Mouse (Mus musculus): ENCODE measurements around the gene Slc41a2. TPM values are rescaled to one million over a fixed set of nuclear protein-coding genes. Genes with fewer than 3 reads are reported as not detected.
"Not testable (repeated sequence)": the region's sequence is repeated elsewhere in the genome, so short reads cannot be mapped to it uniquely, and the experiment has no call there.

Gene Slc41a2
- polyA plus RNA-seq, 3 experiments from 2014 or later = 0.21 to 0.25 TPM; not detected in 1

DNA sequence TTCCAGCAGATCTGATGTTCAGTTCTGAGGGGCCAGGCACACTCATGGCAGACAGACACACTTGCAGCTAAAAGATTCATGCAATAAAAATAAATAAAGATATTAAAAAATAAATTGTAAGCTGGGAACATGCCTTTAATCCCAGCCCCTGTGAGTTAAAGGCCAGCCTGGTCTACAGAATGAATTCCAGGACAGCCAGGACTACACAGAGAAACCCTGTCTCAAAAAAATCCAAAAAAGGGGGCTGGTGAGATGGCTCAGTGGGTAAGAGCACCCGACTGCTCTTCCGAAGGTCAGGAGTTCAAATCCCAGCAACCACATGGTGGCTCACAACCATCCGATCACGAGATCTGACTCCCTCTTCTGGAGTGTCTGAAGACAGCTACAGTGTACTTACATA lies 14.1 kb upstream of the Slc41a2 start:
- ATAC-seq = not testable (repeated sequence)

DNA sequence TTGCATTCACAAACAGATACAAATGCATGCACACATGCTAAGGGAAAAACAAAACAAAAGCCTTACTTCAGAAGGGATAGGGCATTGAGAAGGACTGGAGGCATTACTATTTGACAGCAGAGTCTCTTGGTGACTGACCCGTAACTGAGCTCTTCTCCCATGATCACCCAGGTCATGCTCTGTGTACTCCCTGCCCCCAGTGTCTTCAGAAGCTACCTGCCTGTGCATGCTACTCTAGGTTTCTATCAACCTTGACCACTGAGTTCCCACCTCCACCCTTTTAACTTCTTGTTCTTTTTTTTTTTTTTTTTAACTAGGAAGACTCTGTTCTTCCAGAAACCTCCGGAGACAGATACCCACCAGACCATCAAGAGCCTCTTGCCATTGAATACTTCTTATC lies 13.0 kb upstream of the Slc41a2 start:
- ATAC-seq = no peak

DNA sequence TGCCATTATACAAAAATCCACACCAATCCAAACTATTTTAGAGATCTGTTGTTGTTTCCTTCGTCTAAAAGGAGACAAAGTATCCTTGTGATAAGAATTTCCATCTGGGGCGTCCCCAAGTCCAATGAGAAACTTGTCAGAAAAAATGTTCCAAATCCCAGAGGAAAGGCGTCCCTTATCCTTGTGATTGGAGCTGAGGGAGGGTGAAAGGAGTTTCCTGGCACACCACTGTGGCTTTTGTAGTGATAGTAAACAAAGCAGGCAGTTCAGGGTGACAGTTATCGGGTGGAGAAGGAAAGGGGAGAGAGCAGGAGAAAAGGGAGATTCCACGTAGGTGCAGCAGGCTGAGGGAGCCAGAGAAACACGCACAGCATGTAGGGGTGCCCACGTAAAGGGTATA lies 9.8 kb upstream of the Slc41a2 start:
- ATAC-seq = no peak

DNA sequence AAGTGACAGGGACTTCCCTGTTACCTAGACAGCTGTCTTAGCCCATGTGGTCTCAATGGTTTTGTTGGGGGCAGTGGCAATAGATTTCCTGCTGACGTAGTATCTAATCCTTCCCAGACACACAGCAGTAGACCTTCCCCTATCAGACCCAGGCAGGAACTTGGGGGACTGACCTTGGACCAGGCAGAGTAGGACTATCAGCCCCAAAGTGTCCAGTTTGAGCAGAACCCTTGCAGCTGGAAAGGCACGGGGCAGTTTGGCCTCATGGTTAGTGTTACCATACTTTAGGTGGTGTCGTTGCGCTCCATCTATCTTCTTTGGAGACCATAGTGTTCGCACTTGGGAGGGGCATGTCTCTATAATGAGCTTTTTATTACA lies 8.7 kb upstream of the Slc41a2 start:
- no peak for ATAC-seq

DNA sequence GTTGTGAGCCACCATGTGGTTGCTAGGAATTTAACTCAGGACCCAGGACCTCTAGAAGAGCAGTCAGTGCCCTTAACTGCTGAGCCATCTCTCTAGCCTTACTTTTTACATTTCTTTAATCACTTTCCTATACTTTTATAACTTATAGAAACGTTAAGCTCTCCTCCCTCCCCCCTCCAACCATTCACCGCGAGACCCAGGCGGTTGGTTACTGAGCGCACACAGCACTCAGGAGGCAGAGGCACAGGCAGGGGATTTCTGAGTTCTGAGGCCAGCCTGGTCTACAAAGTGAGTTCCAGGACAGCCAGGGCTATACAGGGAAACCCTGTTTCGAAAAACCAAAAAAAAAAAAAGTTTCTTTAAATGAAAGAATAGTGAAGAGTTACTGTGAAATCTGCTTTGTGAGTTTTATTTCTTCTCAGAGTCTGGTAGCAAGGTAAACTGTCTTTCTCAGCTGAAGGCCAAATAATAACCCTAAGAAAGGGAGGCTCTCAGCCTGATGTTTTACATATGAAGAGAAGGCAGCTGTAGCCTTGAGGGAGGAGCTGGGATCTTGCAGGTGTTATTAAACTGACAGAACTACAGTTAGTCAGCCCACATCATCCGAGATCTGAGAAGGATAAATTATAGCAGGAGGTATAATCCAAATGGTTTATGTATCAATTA lies 8.1 kb upstream of the Slc41a2 start:
- ATAC-seq = no peak

DNA sequence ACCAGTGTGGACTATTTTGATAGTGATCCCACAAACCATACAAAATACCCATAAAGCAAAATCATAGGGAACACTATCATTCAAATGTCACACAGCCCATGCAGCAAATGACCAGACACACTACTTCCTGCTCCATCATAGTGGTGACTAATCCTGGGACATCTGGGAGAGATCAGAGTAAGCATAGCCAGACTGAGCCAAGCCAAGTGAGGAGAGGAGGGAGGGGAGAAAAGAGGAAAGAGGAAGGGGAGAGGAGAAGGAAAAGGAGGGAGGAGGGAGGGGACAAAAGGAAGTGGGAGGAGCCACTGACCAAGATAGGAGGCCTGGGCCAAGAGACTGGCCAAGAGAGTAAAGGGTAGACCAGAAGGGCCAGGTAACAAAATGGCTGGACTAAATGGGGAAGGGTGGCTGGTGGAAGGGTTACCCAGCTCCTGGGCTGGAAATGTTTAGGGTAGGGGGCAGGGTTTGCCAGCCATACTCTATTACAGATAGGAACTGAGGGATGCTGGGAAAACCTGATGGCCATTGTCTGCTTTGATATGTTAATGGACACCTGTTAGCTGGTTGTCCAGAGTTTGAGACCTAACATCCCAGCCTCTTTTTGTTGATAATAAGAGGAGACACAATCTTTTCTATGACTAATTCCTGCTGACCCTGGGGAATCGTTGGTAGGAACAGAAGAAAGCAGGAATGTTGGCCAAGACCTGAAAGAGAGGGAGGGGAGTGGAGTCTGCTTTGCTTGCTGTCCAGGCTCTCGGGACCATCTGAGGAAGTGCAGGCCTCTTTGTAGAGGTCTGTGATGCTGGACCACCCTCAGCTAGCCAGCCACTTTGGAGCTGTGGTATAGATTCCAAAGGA lies 6.4 kb upstream of the Slc41a2 start:
- no peak for ATAC-seq

DNA sequence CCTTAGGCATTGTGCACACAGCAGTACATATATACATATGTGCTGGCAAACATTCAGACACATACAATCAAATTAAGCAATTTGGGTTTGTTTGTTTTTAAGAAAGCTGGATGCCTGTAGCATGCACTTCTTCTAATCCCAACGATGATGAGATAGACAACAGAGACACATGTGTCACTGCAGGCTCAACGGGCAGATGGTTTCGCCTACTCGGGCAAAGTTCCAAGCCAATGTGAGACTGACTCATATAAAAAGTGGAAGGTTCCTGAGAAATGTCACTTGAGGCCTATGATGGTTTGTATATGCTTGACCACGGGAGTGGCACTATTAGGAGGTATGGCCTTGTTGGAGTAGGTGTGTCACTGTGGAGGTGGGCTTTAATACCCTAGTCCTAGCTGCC lies 5.5 kb upstream of the Slc41a2 start:
- ATAC-seq = no peak

DNA sequence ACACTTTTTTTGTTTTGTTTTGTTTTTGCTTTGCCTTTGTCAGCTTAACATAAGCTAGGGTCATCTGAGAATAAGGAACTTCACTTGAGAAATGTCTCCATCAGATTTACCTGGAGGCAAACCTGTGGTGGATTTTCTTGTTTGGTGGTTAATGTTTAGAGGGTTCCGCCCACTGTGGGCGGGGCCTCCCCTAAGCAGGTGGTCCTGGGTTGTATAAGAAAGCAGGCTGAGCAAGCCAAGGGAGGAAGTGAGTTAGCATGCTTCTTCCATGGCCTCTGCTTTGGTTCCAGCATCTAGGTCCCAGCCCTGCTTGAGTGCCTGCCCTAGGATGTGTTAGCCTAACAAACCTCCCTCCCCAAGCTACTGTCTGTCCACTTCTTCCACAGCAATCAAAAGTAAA lies 3.5 kb upstream of the Slc41a2 start:
- ATAC-seq = no peak

DNA sequence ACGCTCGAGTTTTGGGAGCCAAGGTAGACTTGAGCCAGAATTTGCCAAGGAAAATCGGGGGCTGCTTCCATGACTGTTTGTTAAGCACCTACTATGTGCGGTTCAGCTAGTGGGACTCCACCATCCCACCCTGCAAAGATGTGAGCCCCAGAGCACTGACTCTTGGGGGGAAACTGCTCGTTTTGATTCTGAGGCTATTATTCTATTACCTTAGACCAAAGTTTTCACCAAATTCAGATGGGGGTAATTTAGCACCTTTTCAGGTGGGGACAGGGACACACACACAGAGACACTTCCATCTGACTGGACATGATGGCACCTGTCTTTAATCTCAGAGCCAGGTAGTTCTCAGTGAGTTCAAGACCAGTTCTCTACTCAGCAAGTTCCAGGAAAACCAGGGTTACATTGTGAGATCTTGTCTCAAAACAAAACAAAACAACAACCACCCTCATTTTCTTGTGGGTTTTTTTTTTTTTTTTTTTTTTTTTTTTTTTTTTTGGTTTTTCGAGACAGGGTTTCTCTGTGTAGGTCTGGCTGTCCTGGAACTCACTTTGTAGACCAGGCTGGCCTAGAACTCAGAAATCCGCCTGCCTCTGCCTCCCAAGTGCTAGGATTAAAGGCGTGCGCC lies 403 bp upstream of the Slc41a2 start:
- ATAC-seq = no peak

DNA sequence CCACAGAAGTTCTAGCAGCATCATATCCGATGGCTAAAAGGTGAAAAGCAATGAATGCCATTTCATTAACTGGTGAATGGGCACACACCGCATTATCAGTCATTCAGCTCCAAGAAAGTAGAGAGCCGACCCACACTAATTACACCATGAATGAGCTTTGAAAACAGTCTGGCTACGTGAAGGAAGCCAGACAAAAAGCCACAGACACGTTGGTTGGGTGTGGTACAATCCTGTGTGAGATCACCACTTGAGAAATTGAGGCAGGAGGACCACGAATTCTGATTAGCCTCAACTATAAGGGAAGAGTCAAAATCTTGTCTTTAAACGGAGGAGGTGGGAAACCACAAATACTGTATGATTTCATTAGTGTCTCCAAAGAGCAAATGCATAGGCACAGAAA lies 1.3 kb downstream of the Slc41a2 start:
- ATAC-seq = no peak

DNA sequence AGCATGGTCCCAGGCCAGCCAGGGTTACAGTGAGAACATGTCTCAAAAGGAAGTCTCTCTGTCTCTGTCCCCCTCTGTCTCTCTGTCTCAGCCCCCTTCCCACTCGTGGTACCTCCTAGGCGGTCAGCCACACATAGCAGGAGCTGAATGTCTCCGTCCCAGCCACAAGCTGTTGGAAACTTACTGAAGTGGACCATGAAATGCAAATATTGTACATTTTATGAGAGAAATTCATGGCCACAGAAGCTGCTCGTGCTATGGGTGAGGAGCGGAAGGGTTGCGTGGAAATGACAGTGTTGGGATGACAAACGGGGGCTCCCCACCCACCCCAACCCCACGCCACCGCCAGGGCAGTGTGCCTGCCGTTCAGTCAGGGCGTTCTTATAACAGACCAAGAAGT lies 5.1 kb downstream of the Slc41a2 start:
- ATAC-seq = no peak

DNA sequence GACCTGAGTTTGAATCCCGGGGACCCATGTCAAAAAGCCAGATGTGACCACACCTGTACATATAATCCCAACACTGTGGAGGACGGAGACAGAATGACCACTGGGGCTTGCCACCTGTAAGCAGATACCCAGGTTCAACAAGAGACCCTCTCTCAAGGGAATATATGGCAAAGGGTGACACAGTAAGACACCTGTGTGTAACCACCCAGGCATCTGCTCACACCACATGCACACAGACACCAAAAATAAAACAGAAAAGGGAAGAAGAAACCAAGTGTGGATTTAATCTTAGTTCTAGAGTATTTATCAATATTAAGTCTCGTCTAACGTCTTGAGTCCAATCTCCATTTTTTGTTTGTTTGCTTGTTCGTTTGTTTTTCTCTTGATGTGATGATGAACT lies 5.9 kb downstream of the Slc41a2 start:
- no peak for ATAC-seq

DNA sequence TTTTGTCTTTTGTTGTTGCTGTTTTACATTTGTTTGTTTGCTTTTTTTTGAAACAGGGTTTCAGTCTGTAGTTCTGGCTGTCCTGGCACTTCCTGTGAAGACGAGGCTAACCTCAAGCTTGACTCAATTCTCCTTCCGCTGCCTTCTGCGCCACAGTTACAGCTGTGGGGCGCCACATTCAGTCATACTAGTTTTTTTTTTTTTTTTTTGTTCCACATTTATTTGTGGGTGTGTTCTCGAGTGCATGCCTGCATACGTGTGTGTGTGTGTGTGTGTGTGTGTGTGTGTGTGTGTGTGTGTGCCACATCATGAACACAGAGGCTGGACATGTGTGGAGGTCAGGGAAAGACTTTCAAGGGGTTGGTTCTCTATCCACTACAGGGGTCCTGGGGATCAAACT lies 7.3 kb downstream of the Slc41a2 start:
- peak; percentile 85 for ATAC-seq

DNA sequence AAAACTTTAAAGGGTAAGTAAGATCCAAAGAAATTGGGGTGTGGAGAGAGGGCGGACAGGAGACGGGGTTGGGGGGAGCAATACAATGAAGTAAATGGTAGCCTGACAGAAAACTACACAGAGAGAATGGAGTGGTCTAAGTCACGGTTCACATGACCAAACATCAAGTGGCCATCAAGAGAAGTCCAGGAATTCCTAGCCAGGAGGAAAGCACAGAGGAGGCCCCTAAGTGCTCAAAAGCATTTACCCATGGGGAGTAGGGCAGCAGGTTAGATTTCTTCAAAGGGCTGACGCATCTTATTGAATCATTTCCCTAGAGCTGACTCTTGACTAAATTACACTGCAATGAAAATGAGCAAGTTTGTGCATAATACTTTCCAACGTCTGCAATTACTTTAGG lies 8.9 kb downstream of the Slc41a2 start:
- ATAC-seq = no peak

DNA sequence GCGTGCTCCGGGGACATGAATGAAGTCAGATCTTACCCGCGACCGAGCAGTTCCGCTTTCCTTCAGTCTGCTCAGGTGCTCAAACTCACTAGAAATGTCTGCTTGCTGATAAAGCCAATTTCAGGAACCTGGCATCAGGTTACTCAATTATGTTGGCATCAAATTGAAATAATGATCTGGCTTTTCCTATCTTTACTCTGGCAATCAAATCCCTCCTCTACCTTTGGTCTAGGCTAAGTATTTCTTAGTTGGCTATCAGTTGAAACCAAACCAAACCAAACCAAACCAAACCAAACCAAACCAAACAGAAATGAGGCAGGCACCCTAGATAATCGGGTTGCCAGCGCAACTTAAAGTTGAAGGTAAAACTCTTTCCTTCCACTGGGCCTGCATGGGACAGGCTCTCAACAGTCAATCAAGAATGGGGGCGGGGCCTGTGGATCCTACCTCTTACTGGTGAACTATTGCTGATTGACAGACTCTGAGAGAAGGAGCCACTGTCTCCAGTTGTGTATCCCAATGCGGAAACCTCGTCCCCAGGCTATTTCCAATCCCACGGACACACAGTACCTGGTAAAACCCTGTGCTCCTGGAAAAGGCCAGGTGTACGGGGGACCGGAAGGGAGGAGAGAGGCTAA lies 10.9 kb downstream of the Slc41a2 start:
- no peak for ATAC-seq

DNA sequence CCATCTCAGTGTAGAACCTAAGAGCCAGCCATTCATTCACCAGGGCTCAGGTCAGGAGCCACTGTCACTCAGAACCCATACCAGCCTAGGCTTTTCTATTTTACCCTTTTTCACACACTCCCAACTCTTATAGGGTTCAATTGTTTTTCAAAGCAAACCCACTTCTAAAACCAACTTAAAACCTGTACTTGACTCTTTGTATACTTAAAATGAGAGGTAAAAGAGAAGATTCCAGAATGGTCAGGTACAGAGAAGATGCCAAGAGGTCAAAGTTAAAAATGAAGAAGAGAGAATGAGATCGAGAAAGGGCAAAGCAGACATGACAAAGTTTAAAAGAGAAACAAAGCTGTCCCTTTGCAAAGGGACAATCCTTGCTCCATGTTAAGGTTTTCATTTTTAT lies 11.8 kb downstream of the Slc41a2 start:
- ATAC-seq = no peak

DNA sequence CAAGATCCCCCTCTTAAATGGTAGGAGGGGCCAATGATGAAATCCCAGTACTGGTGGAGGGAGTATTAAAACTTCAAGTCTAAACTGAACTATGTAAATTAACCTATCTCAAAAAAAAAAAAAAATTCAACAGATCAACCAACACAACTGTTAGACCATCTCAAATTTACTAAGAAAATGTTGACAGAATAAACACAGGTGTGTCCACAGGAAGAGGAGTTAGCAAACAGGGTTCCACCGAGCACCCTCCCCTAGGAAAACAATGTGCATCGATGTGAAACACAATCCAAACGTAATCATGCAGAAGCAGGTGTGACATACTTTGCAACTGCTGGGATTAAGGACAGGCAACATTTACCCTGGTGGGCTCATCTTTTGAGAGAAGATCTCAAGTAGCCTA lies 12.8 kb downstream of the Slc41a2 start:
- no peak for ATAC-seq

DNA sequence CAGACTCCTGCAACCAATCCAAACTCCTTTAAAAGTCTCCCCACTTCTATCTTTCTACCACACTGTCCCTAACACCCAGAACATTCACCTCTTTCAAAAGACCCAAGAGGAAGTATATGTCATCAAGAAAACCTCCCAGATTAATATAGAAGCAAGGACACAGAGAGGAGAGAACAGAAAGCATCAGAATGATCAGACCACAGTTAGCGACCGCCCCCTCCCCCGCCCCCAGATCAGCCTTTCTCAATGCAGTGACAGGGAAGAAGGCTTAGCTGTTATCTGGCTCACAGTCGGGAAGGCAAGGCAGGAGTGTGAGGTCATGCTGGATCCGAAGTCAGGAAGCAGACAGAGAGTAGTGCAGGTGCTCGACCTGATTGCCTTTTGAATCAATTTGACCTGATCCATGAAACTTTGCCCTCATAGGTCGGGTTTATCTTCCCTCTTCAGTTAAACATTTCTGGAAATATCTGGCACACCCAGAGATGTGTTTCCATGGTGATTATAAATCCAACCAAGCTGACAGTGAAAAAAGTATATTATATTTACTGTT lies 15.1 kb downstream of the Slc41a2 start:
- ATAC-seq = no peak

DNA sequence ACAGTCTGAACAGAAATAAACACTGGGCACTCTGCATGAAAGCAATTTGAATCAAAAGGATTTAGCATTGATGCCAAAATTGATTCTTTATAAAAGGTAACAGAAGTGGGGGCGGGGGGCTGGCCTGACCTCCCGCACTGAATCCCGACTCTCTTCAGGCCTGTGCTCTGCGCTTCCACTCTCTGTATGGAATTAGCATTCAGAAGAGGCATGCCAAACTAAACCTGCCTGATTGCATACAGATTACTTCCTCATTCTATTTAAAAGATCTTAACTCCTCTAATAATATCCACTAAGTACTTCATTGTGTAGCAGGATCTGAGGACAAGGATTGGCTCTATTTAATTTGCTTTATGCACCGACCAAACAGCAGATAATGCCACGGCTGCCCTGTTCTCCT lies 16.2 kb downstream of the Slc41a2 start:
- no peak for ATAC-seq

DNA sequence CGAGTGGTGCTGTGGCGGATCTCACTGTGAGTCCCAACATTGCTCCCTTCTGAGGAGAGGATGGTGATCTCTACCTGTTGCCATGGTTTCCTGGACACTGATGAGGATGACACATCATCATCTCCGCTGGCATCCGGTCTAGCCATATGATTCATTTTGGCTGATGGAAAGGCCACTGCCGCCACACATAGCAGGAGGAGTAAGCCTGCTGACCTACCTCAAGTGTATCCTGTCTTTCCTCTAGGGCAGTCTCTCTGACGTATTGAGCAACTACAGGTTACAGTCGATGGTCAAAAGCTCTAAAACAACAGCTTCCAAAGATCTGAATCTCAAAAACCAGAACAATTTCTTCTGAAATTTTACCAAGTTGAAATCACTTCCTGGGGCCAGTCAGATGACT lies 16.8 kb downstream of the Slc41a2 start:
- no peak for ATAC-seq

DNA sequence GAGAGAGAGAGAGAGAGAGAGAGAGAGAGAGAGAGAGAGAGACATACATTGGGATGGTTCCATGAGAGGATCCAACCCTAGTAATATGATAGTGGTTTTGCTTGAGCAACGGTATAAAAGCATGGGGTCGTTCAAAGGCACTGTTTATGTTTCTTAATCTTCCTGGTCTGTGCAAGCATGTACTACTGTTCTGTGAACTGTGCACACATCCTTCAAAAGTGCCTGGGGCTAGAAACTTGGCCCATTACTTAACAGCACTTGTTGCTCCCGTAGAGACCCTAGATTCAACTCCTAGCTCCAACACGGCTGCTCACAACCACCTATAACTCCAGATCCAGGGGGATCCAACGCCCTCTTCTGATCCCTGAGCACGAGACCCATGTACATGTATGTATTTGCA lies 17.3 kb downstream of the Slc41a2 start:
- no peak for ATAC-seq

DNA sequence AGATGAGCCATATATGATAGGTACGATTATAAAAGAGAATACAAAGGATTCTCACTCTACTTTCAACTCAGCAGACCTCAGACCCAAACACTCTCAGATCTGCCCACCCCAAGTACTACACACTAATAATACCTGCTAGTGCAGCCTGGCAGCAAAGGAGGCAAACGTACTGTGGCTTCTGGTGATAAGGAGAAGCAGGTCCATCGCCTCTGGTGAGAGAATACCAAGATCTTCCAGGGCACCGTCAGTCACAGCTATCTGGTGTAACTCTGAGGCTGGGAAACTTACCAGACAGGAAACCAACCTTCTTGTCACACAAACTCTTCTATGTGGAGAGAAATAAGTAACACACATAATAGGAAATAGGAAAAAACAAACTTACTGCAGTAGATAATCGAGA lies 24.6 kb downstream of the Slc41a2 start:
- no peak for ATAC-seq

DNA sequence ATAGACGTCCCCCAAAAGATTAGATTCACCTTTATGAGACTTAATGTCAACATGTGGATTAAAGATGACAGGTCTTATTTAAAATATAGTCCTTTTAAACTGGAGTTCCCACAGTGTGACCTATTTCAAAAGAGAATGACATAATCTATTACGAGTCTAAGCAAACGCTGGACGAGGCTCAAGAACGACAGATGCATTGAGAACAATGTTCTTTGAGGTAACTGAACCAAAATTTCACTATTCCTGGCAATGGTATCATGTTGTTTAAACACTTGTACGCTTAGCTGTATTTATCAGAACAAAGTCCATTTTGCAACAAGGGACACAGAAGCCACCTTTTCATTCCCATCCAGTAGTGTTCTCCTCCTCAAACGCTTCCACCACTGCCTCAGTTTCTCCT lies 27.3 kb downstream of the Slc41a2 start:
- ATAC-seq = no peak

All from inflammation-experienced regulatory T-cells, adult 6 months (primary cell).